Mouse (Mus musculus) G1E (cell line): Measurements from ENCODE around the gene Gm11037.

Experiments used
- CTCF ChIP-seq: IDR thresholded peaks from 2 replicates; pipeline ENCODE4 v1.5.1; 2012; ENCODE audit warnings: low read depth, low read length, inconsistent platforms, mixed read lengths
- GATA1 ChIP-seq: IDR thresholded peaks from 2 replicates; pipeline ENCODE4 v1.6.1; 2012; ENCODE audit warnings: borderline replicate concordance, low read length, inconsistent platforms, mixed read lengths
- GATA2 ChIP-seq: IDR thresholded peaks from 2 replicates; pipeline ENCODE4 v1.6.1; 2012; ENCODE audit warnings: low read depth, low read length, inconsistent platforms, borderline replicate concordance
- POLR2AphosphoS5 ChIP-seq: IDR thresholded peaks from 2 replicates; pipeline ENCODE4 v1.6.1; 2012; ENCODE audit warnings: low read depth, low read length, inconsistent platforms; ENCODE audit not compliant: insufficient replicate concordance
- TAL1 ChIP-seq: conservative IDR thresholded peaks from 2 replicates; pipeline ENCODE4 v1.6.1; 2012; ENCODE audit warnings: low read depth, low read length, inconsistent platforms, mixed read lengths

GRCm38 (mm10) chr2:131118968-131119574, 14.2 kb upstream of the Gm11037 start:
- TF ChIP-seq CTCF (no peak), GATA1 (no peak), GATA2 (no peak), POLR2AphosphoS5 (no peak), TAL1 (no peak)
